Mouse (Mus musculus): ENCODE data around the gene Tmc1. TPM values are rescaled to one million over a fixed set of nuclear protein-coding genes. Genes with fewer than 3 reads are reported as not detected.
A peak's percentile ranks its signal among the peaks of the same experiment; 100 is the strongest.

Gene Tmc1
- polyA plus RNA-seq, 1 experiment from 2014 or later = 0.20 TPM

GRCm38 (mm10) chr19:20796001-20796400 lies 158.0 kb downstream of the Tmc1 start:
- ATAC-seq (ENCODE audit: low FRiP score, low read depth) = no peak
- Histone ChIP-seq H3K4me3 (no peak overlapping the region), H3K36me3 (no peaks in the 10 kb centered on the region), H3K4me1 (no peaks in the 10 kb centered on the region), H3K9ac (replicated peaks) (no peak overlapping the region), H3K9me3 (no peaks in the 10 kb centered on the region), H3K27me3 (no peaks in the 10 kb centered on the region), H3K4me2 (replicated peaks) (no peak overlapping the region), H3K27ac (replicated peaks) (no peak overlapping the region)
- 70% methylated on average over 4 of the region's 4 CpGs for WGBS

- no peaks in the 10 kb centered on the region for H3K4me1 ChIP-seq
- no peak; the same call in 1 of the 2 replicates for ATAC-seq (ENCODE audit: low FRiP score, low read depth)
- no peaks in the 10 kb centered on the region for H3K27me3 ChIP-seq
- H3K36me3 ChIP-seq = no peaks in the 10 kb centered on the region
- H3K4me3 ChIP-seq = no peak overlapping the region
- 0 out of 2 replicates have a peak overlapping the region, but pooled peaks have one; percentile 5 for H3K27ac ChIP-seq (replicated peaks)
- H3K9me3 ChIP-seq = no peaks in the 10 kb centered on the region
- whole genome bisulfite sequencing = 78% methylated on average over 3 of the region's 3 CpGs
- no peak overlapping the region for H3K4me2 ChIP-seq (replicated peaks)
- no peak overlapping the region for H3K9ac ChIP-seq (replicated peaks)
These were observed 159.0 kb downstream of the Tmc1 start for GRCm38 (mm10) chr19:20794999-20795398.

GRCm38 (mm10) chr19:20792811-20793210 lies 161.2 kb downstream of the Tmc1 start:
- Histone ChIP-seq H3K27ac (replicated peaks) (no peak overlapping the region), H3K4me3 (no peak overlapping the region), H3K9ac (replicated peaks) (no peak overlapping the region), H3K9me3 (no peaks in the 10 kb centered on the region), H3K36me3 (no peaks in the 10 kb centered on the region), H3K4me2 (replicated peaks) (no peak overlapping the region), H3K4me1 (no peaks in the 10 kb centered on the region), H3K27me3 (no peaks in the 10 kb centered on the region)
- 80% methylated on average over 2 of the region's 2 CpGs for WGBS
- ATAC-seq (ENCODE audit: low FRiP score, low read depth) = no peak

- WGBS = 84% methylated on average over 6 of the region's 6 CpGs
- Histone ChIP-seq H3K27me3 (no peaks in the 10 kb centered on the region), H3K4me1 (no peaks in the 10 kb centered on the region), H3K36me3 (no peaks in the 10 kb centered on the region), H3K27ac (replicated peaks) (no peak overlapping the region), H3K4me2 (replicated peaks) (no peak overlapping the region), H3K9me3 (no peaks in the 10 kb centered on the region), H3K9ac (replicated peaks) (no peak overlapping the region), H3K4me3 (no peak overlapping the region)
- no peak for ATAC-seq (ENCODE audit: low FRiP score, low read depth)
These were observed 166.7 kb downstream of the Tmc1 start for GRCm38 (mm10) chr19:20787289-20787688.

GRCm38 (mm10) chr19:20775681-20776080 lies 178.3 kb downstream of the Tmc1 start:
- no peaks in the 10 kb centered on the region for H3K27me3 ChIP-seq
- WGBS = 89% methylated on average over 2 of the region's 2 CpGs
- H3K4me1 ChIP-seq = no peaks in the 10 kb centered on the region
- H3K9me3 ChIP-seq = no peaks in the 10 kb centered on the region
- no peak overlapping the region for H3K4me2 ChIP-seq (replicated peaks)
- H3K9ac ChIP-seq (replicated peaks) = no peak overlapping the region
- H3K27ac ChIP-seq (replicated peaks) = no peak overlapping the region
- no peak for ATAC-seq (ENCODE audit: low FRiP score, low read depth)
- H3K4me3 ChIP-seq = no peak overlapping the region
- no peaks in the 10 kb centered on the region for H3K36me3 ChIP-seq

GRCm38 (mm10) chr19:20773941-20774340 lies 180.1 kb downstream of the Tmc1 start:
- Histone ChIP-seq H3K4me2 (replicated peaks) (no peak overlapping the region), H3K27me3 (no peaks in the 10 kb centered on the region), H3K4me1 (no peaks in the 10 kb centered on the region), H3K27ac (replicated peaks) (no peak overlapping the region), H3K9me3 (no peaks in the 10 kb centered on the region), H3K4me3 (no peak overlapping the region), H3K36me3 (no peaks in the 10 kb centered on the region), H3K9ac (replicated peaks) (no peak overlapping the region)
- whole genome bisulfite sequencing = 90% methylated on average over 7 of the region's 7 CpGs
- ATAC-seq (ENCODE audit: low FRiP score, low read depth) = no peak

GRCm38 (mm10) chr19:20764214-20764613 lies 189.8 kb downstream of the Tmc1 start:
- H3K4me2 ChIP-seq (replicated peaks) = no peak overlapping the region
- 22% methylated on average over 1 of the region's 1 CpGs for WGBS

GRCm38 (mm10) chr19:20761675-20762426 lies 192.2 kb downstream of the Tmc1 start:
- no peaks in the 10 kb centered on the region for H3K4me1 ChIP-seq
- H3K9me3 ChIP-seq = no peaks in the 10 kb centered on the region
- no peak overlapping the region for H3K4me3 ChIP-seq
- H3K27me3 ChIP-seq = no peaks in the 10 kb centered on the region
- WGBS = 79% methylated on average over 4 of the region's 4 CpGs
- no peaks in the 10 kb centered on the region for H3K36me3 ChIP-seq
- no peak overlapping the region for H3K27ac ChIP-seq (replicated peaks)
- H3K9ac ChIP-seq (replicated peaks) = no peak overlapping the region
- ATAC-seq (ENCODE audit: low FRiP score, low read depth) = no peak
- H3K4me2 ChIP-seq (replicated peaks) = no peak overlapping the region

More at GRCm38 (mm10) chr19:20764214-20764613, 189.8 kb downstream of the Tmc1 start:
- no peaks in the 10 kb centered on the region for H3K9me3 ChIP-seq
- H3K27me3 ChIP-seq = no peaks in the 10 kb centered on the region
- H3K9ac ChIP-seq (replicated peaks) = no peak overlapping the region
- H3K36me3 ChIP-seq = no peaks in the 10 kb centered on the region
- peak; percentile 86 for ATAC-seq (ENCODE audit: low FRiP score, low read depth)
- no peak overlapping the region for H3K4me3 ChIP-seq
- no peaks in the 10 kb centered on the region for H3K4me1 ChIP-seq
- no peak overlapping the region for H3K27ac ChIP-seq (replicated peaks)

- no peak overlapping the region for H3K9ac ChIP-seq (replicated peaks)
- H3K36me3 ChIP-seq = no peaks in the 10 kb centered on the region
- no peak overlapping the region for H3K4me3 ChIP-seq
- no peak overlapping the region for H3K27ac ChIP-seq (replicated peaks)
- 83% methylated on average over 3 of the region's 3 CpGs for WGBS
- no peaks in the 10 kb centered on the region for H3K9me3 ChIP-seq
- no peaks in the 10 kb centered on the region for H3K4me1 ChIP-seq
- no peak for ATAC-seq (ENCODE audit: low FRiP score, low read depth)
- H3K4me2 ChIP-seq (replicated peaks) = no peak overlapping the region
- no peaks in the 10 kb centered on the region for H3K27me3 ChIP-seq
These were observed 192.9 kb downstream of the Tmc1 start for GRCm38 (mm10) chr19:20761119-20761518.

- ATAC-seq (ENCODE audit: low FRiP score, low read depth) = no peak
- WGBS = 83% methylated on average over 1 of the region's 1 CpGs
These were observed 209.4 kb downstream of the Tmc1 start for GRCm38 (mm10) chr19:20744630-20745029.

More at GRCm38 (mm10) chr19:20744630-20745029, 209.4 kb downstream of the Tmc1 start:
- no peaks in the 10 kb centered on the region for H3K4me1 ChIP-seq
- no peak overlapping the region for H3K4me2 ChIP-seq (replicated peaks)
- H3K4me3 ChIP-seq = no peak overlapping the region
- H3K9me3 ChIP-seq = no peaks in the 10 kb centered on the region
- no peaks in the 10 kb centered on the region for H3K36me3 ChIP-seq
- H3K27ac ChIP-seq (replicated peaks) = no peak overlapping the region
- no peak overlapping the region for H3K9ac ChIP-seq (replicated peaks)
- no peaks in the 10 kb centered on the region for H3K27me3 ChIP-seq

All from midbrain, embryonic 12.5 days (tissue).